Mouse (Mus musculus): ENCODE data around the gene Hinfp. TPM values are rescaled to one million over a fixed set of nuclear protein-coding genes. Genes with fewer than 3 reads are reported as not detected.
"Not testable (repeated sequence)": the region's sequence is repeated elsewhere in the genome, so short reads cannot be mapped to it uniquely, and the experiment has no call there.

Gene Hinfp
- total and polyA plus RNA-seq, 3 experiments: 13.8 to 24.9 (median 16.6) TPM

GRCm38 (mm10) chr9:44332918-44333638 lies 27.6 kb upstream of the Hinfp start:
- DNase-seq: no peak

GRCm38 (mm10) chr9:44330736-44331135 lies 25.3 kb upstream of the Hinfp start:
- no peak for DNase-seq

GRCm38 (mm10) chr9:44327926-44328325 lies 22.5 kb upstream of the Hinfp start:
- no peak for DNase-seq

GRCm38 (mm10) chr9:44327064-44327711 lies 21.7 kb upstream of the Hinfp start:
- peak; percentile 44 for DNase-seq

- peak; percentile 90 for DNase-seq
Observed at GRCm38 (mm10) chr9:44326371-44327063, 21.0 kb upstream of the Hinfp start.

- no peak for DNase-seq
Observed at GRCm38 (mm10) chr9:44325768-44326370, 20.4 kb upstream of the Hinfp start, which contains the start of gene Dpagt1. Dpagt1 (plus strand) TSS chr9:44326019.

GRCm38 (mm10) chr9:44325032-44325767 lies 19.7 kb upstream of the Hinfp start:
- not testable (repeated sequence) for DNase-seq

- DNase-seq: peak; percentile 69
Observed at GRCm38 (mm10) chr9:44324147-44324546, 18.7 kb upstream of the Hinfp start.

GRCm38 (mm10) chr9:44323656-44324055 lies 18.2 kb upstream of the Hinfp start:
- not testable (repeated sequence) for DNase-seq

- no peak for DNase-seq
Observed at GRCm38 (mm10) chr9:44320799-44321133, 15.3 kb upstream of the Hinfp start.

GRCm38 (mm10) chr9:44319887-44320798 lies 14.7 kb upstream of the Hinfp start, which contains the start of gene C2cd2l:
C2cd2l (minus strand) TSS chr9:44320285.
- peak; percentile 94 for DNase-seq

GRCm38 (mm10) chr9:44319105-44319886 lies 13.8 kb upstream of the Hinfp start:
- DNase-seq: peak; percentile 64

GRCm38 (mm10) chr9:44318826-44319095 lies 13.3 kb upstream of the Hinfp start:
- DNase-seq: peak; percentile 32

GRCm38 (mm10) chr9:44318076-44318825 lies 12.8 kb upstream of the Hinfp start:
- peak; percentile 59 for DNase-seq

GRCm38 (mm10) chr9:44317452-44317851 lies 12.0 kb upstream of the Hinfp start:
- DNase-seq: no peak

- no peak for DNase-seq
Observed at GRCm38 (mm10) chr9:44314910-44315309, 9.4 kb upstream of the Hinfp start.

GRCm38 (mm10) chr9:44314257-44314547 lies 8.7 kb upstream of the Hinfp start:
- no peak for DNase-seq

GRCm38 (mm10) chr9:44313476-44314256 lies 8.2 kb upstream of the Hinfp start:
- no peak for DNase-seq

Measured in adrenal gland, adult 2 months (tissue).